Mouse (Mus musculus) MEL (cell line): Measurements from ENCODE around the gene Dtx3. TPM values are rescaled to one million over a fixed set of nuclear protein-coding genes. Genes with fewer than 3 reads are reported as not detected.

ENCODE experiments used
- DNase-seq: peaks from one replicate; pipeline ENCODE4 v3.0.0; 2011; ENCODE audit warnings: low read depth, low spot score
- H3K27ac ChIP-seq: 2 replicates; pipeline ENCODE4 v1.5.1; 2012; ENCODE audit warnings: low read depth, mild to moderate bottlenecking, control low read depth, low read length, moderate library complexity; ENCODE audit not compliant: control insufficient read depth
- H3K27me3 ChIP-seq, 2 experiments: fragments of 150-350 bp in 1 of 2; sonication (generic) in 1 of 2; 2 replicates each; pipeline ENCODE4 v1.6.1; 2012; ENCODE audit warnings: low read length in 2 of 2, mild to moderate bottlenecking in 2 of 2, improper control_type of control experiment in 1 of 2, moderate library complexity in 1 of 2; ENCODE audit not compliant: insufficient read depth in 2 of 2, control insufficient read depth in 1 of 2
- H3K36me3 ChIP-seq, 2 experiments: 2 replicates each; pipeline ENCODE4 v1.6.1; 2012 to 2014; ENCODE audit warnings: low read length in 2 of 2, improper control_type of control experiment in 1 of 2, inconsistent platforms in 1 of 2, mild to moderate bottlenecking in 1 of 2; ENCODE audit not compliant: insufficient read depth in 2 of 2, control insufficient read depth in 1 of 2
- H3K4me1 ChIP-seq, 2 experiments: fragments of 150-350 bp in 1 of 2; sonication (generic) in 1 of 2; 2 replicates each; pipeline ENCODE4 v1.6.1; 2012; ENCODE audit warnings: low read length in 2 of 2, improper control_type of control experiment in 1 of 2, mild to moderate bottlenecking in 1 of 2; ENCODE audit not compliant: insufficient read depth in 2 of 2, control insufficient read depth in 1 of 2
- H3K4me3 ChIP-seq, 2 experiments: fragments of 150-350 bp in 1 of 2; sonication (generic) in 1 of 2; 2 replicates each; pipeline ENCODE4 v1.5.1; 2012; ENCODE audit warnings: low read depth in 2 of 2, low read length in 2 of 2, mild to moderate bottlenecking in 2 of 2, moderate library complexity in 2 of 2, control low read depth in 1 of 2, improper control_type of control experiment in 1 of 2; ENCODE audit not compliant: control insufficient read depth in 1 of 2, insufficient read depth in 1 of 2
- H3K79me2 ChIP-seq: 2 replicates; pipeline ENCODE4 v1.6.1; 2012; ENCODE audit warnings: mild to moderate bottlenecking, low read length, moderate library complexity; ENCODE audit not compliant: control insufficient read depth, poor library complexity, insufficient read depth
- H3K9ac ChIP-seq: 2 replicates; pipeline ENCODE4 v1.6.1; 2012; ENCODE audit warnings: low read depth, mild to moderate bottlenecking, control low read depth, low read length, moderate library complexity; ENCODE audit not compliant: control insufficient read depth, poor library complexity, severe bottlenecking
- H3K9me3 ChIP-seq: fragments of 150-350 bp; sonication (generic); replicated peaks from 2 replicates; pipeline ENCODE4 v1.6.1; 2012; ENCODE audit warnings: mild to moderate bottlenecking, low read length, improper control_type of control experiment, moderate library complexity; ENCODE audit not compliant: insufficient read depth
- CHD1 ChIP-seq: IDR thresholded peaks from 2 replicates; pipeline ENCODE4 v1.6.1; 2012; ENCODE audit warnings: low read depth, mild to moderate bottlenecking, inconsistent platforms, low read length, improper control_type of control experiment
- CHD2 ChIP-seq: IDR thresholded peaks from 2 replicates; pipeline ENCODE4 v1.6.1; 2011; ENCODE audit warnings: low read length, improper control_type of control experiment
- CTCF ChIP-seq, 3 experiments: IDR thresholded peaks in 2 of 3; conservative IDR thresholded peaks in 1 of 3; 2 replicates each; pipeline ENCODE4 v1.5.1; 2011 to 2012; ENCODE audit warnings: low read length in 3 of 3, low read depth in 2 of 3, mild to moderate bottlenecking in 2 of 3, improper control_type of control experiment in 1 of 3, inconsistent platforms in 1 of 3, mixed read lengths in 1 of 3, moderate library complexity in 1 of 3; ENCODE audit not compliant: control insufficient read depth in 1 of 3, insufficient read depth in 1 of 3, poor library complexity in 1 of 3, severe bottlenecking in 1 of 3
- EP300 ChIP-seq, 2 experiments: IDR thresholded peaks; 2 replicates each; pipeline ENCODE4 v1.6.1; 2011; ENCODE audit warnings: improper control_type of control experiment in 2 of 2, low read length in 2 of 2, low read depth in 1 of 2, mild to moderate bottlenecking in 1 of 2
- ETS1 ChIP-seq: IDR thresholded peaks from 2 replicates; pipeline ENCODE4 v1.6.1; 2012; ENCODE audit warnings: low read depth, mild to moderate bottlenecking, inconsistent platforms, low read length, improper control_type of control experiment, moderate library complexity
- GABPA ChIP-seq: IDR thresholded peaks from 2 replicates; pipeline ENCODE4 v1.6.1; 2012; ENCODE audit warnings: low read depth, mild to moderate bottlenecking, inconsistent platforms, low read length, improper control_type of control experiment, moderate library complexity
- JUND ChIP-seq: IDR thresholded peaks from 2 replicates; pipeline ENCODE4 v1.6.1; 2011; ENCODE audit warnings: low read depth, mild to moderate bottlenecking, improper control_type of control experiment, low read length
- MAFK ChIP-seq: IDR thresholded peaks from 2 replicates; pipeline ENCODE4 v1.6.1; 2011; ENCODE audit warnings: low read depth, mild to moderate bottlenecking, low read length, improper control_type of control experiment, borderline replicate concordance
- MAX ChIP-seq: IDR thresholded peaks from 2 replicates; pipeline ENCODE4 v1.6.1; 2011; ENCODE audit warnings: low read length, improper control_type of control experiment
- MEF2A ChIP-seq: IDR thresholded peaks from 2 replicates; pipeline ENCODE4 v1.6.1; 2014; ENCODE audit warnings: low read depth, mild to moderate bottlenecking, inconsistent platforms, low read length, improper control_type of control experiment; ENCODE audit not compliant: poor library complexity, insufficient replicate concordance, severe bottlenecking; ENCODE audit errors: extremely low read depth
- MXI1 ChIP-seq: IDR thresholded peaks from 2 replicates; pipeline ENCODE4 v1.6.1; 2011; ENCODE audit warnings: mild to moderate bottlenecking, low read depth, low read length, improper control_type of control experiment
- MYB ChIP-seq: IDR thresholded peaks from 2 replicates; pipeline ENCODE4 v1.6.1; 2011; ENCODE audit warnings: mild to moderate bottlenecking, low read depth, low read length, improper control_type of control experiment
- MYC ChIP-seq: IDR thresholded peaks from 2 replicates; pipeline ENCODE4 v1.6.1; 2011; ENCODE audit warnings: low read depth, mild to moderate bottlenecking, low read length, improper control_type of control experiment, moderate library complexity
- NELFE ChIP-seq: IDR thresholded peaks from 2 replicates; pipeline ENCODE4 v1.6.1; 2011; ENCODE audit warnings: low read depth, low read length, improper control_type of control experiment
- NRF1 ChIP-seq: IDR thresholded peaks from 2 replicates; pipeline ENCODE4 v1.6.1; 2014; ENCODE audit warnings: low read depth, mild to moderate bottlenecking, inconsistent platforms, low read length, improper control_type of control experiment, moderate library complexity; ENCODE audit not compliant: poor library complexity, insufficient read depth, severe bottlenecking
- POLR2A ChIP-seq, 2 experiments: IDR thresholded peaks; 2 replicates each; pipeline ENCODE4 v1.6.1; 2011 to 2012; ENCODE audit warnings: low read length in 2 of 2, mild to moderate bottlenecking in 2 of 2, control low read depth in 1 of 2, improper control_type of control experiment in 1 of 2, low read depth in 1 of 2, moderate library complexity in 1 of 2; ENCODE audit not compliant: control insufficient read depth in 1 of 2, insufficient read depth in 1 of 2, poor library complexity in 1 of 2
- POLR2AphosphoS2 ChIP-seq: IDR thresholded peaks from 2 replicates; pipeline ENCODE4 v1.6.1; 2011; ENCODE audit warnings: low read length, improper control_type of control experiment
- RAD21 ChIP-seq: IDR thresholded peaks from 2 replicates; pipeline ENCODE4 v1.6.1; 2011; ENCODE audit warnings: mild to moderate bottlenecking, low read depth, low read length, improper control_type of control experiment
- SIN3A ChIP-seq: IDR thresholded peaks from 2 replicates; pipeline ENCODE4 v1.6.1; 2012; ENCODE audit warnings: low read length, improper control_type of control experiment, inconsistent platforms
- SMC3 ChIP-seq: IDR thresholded peaks from 2 replicates; pipeline ENCODE4 v1.6.1; 2011; ENCODE audit warnings: low read depth, low read length, improper control_type of control experiment
- TBP ChIP-seq: IDR thresholded peaks from 2 replicates; pipeline ENCODE4 v1.8.0; 2011; ENCODE audit warnings: low read depth, low read length, improper control_type of control experiment
- USF1 ChIP-seq: IDR thresholded peaks from 2 replicates; pipeline ENCODE4 v1.6.1; 2014; ENCODE audit warnings: low read depth, mild to moderate bottlenecking, inconsistent platforms, low read length, improper control_type of control experiment, moderate library complexity
- USF2 ChIP-seq, 2 experiments: IDR thresholded peaks; 2 replicates each; pipeline ENCODE4 v1.6.1; 2011 to 2012; ENCODE audit warnings: improper control_type of control experiment in 2 of 2, low read length in 2 of 2, borderline replicate concordance in 1 of 2, inconsistent platforms in 1 of 2, low read depth in 1 of 2, mild to moderate bottlenecking in 1 of 2; ENCODE audit not compliant: insufficient read depth in 1 of 2
- ZKSCAN1 ChIP-seq: IDR thresholded peaks from 2 replicates; pipeline ENCODE4 v1.6.1; 2012; ENCODE audit warnings: low read depth, mild to moderate bottlenecking, inconsistent platforms, low read length, improper control_type of control experiment, moderate library complexity
- ZNF384 ChIP-seq: IDR thresholded peaks from 2 replicates; pipeline ENCODE4 v1.6.1; 2012; ENCODE audit warnings: low read depth, mild to moderate bottlenecking, inconsistent platforms, low read length, improper control_type of control experiment
- polyA plus RNA-seq, 2 experiments: library from polyadenylated mRNA; stranded (reverse) in 1 of 2; unstranded in 1 of 2; fragments of >175 nt in 1 of 2; fragments of >200 nt in 1 of 2; gene quantifications; 2 replicates each; pipeline versions ENCODE4 v1.2.1 to v1.2.4; 2012; ENCODE audit warnings: low replicate concordance in 2 of 2, low read depth in 1 of 2; ENCODE audit not compliant: insufficient read length in 2 of 2, insufficient read depth in 1 of 2, missing spikeins in 1 of 2
- total RNA-seq: library from RNA; depleted of rRNA; stranded (reverse); fragments of 300-350 nt; gene quantifications from 2 replicates; pipeline ENCODE4 v1.2.3, GENCODE M21; 2012

Gene Dtx3
- total and polyA plus RNA-seq, 3 experiments: 30.5 to 107 TPM; not detected in 1

- Histone ChIP-seq H3K4me1 (peaks cover 0 to 7% of the 10 kb centered on the region in 2 experiments; a peak in 1 of 4 replicates), H3K27me3 (no peaks in the 10 kb centered on the region), H3K9me3 (no peaks in the 10 kb centered on the region), H3K4me3 (no peak overlapping the region), H3K79me2 (no peaks in the 10 kb centered on the region)
- DNase-seq: no peak
- TF ChIP-seq MAX (no peak), ETS1 (no peak), JUND (no peak), CHD2 (no peak), SMC3 (peak; percentile 62), MXI1 (no peak), CTCF (IDR thresholded peaks at IDR 0.05 in 2 of 3, conservative IDR thresholded peaks at IDR 0.05 in 1 of 3; ENCODE audit: control insufficient read depth in 1 of 3, insufficient read depth in 1 of 3, low read depth in 2 of 3, low read length in 3 of 3, poor library complexity in 1 of 3, severe bottlenecking in 1 of 3) (peak; percentile 23 to 48 (median 40); a peak in 4 of 6 replicates), POLR2AphosphoS2 (no peak), CHD1 (no peak), NELFE (no peak), GABPA (no peak), ZKSCAN1 (no peak), MAFK (0 out of 2 replicates have a peak, but pooled peaks have one; percentile 60), MYB (no peak)
- TF ChIP-seq, all 39 proteins: peak for 3
- Histone ChIP-seq H3K9ac (no peak overlapping the region), H3K36me3 (no peaks in the 10 kb centered on the region), H3K27ac (no peak overlapping the region)
These were observed 30.9 kb upstream of the Dtx3 start for GRCm38 (mm10) chr10:127226318-127226895.

GRCm38 (mm10) chr10:127225732-127226131 is 30.2 kb upstream of the Dtx3 start:
- H3K36me3 ChIP-seq: no peaks in the 10 kb centered on the region
- H3K27me3 ChIP-seq: no peaks in the 10 kb centered on the region
- no peak for DNase-seq
- H3K79me2 ChIP-seq: no peaks in the 10 kb centered on the region
- no peak overlapping the region for H3K9ac ChIP-seq
- H3K27ac ChIP-seq: no peak overlapping the region
- no peak overlapping the region for H3K4me3 ChIP-seq
- peaks cover 0 to 7% of the 10 kb centered on the region in 2 experiments; a peak in 1 of 4 replicates for H3K4me1 ChIP-seq
- H3K9me3 ChIP-seq: no peaks in the 10 kb centered on the region
- TF ChIP-seq MEF2A (no peak), CTCF (IDR thresholded peaks at IDR 0.05 in 2 of 3, conservative IDR thresholded peaks at IDR 0.05 in 1 of 3; ENCODE audit: control insufficient read depth in 1 of 3, insufficient read depth in 1 of 3, low read depth in 2 of 3, low read length in 3 of 3, poor library complexity in 1 of 3, severe bottlenecking in 1 of 3) (no peak), RAD21 (no peak), SIN3A (no peak), USF2 (IDR thresholded peaks at IDR 0.05; ENCODE audit: borderline replicate concordance in 1 of 2, insufficient read depth in 1 of 2, low read depth in 1 of 2, low read length in 2 of 2) (no peak), TBP (no peak), EP300 (IDR thresholded peaks at IDR 0.05; ENCODE audit: low read depth in 1 of 2, low read length in 2 of 2) (no peak), CHD2 (no peak), GABPA (no peak), POLR2AphosphoS2 (no peak), USF1 (no peak), NRF1 (no peak), ZNF384 (no peak), POLR2A (IDR thresholded peaks at IDR 0.05; ENCODE audit: control insufficient read depth in 1 of 2, insufficient read depth in 1 of 2, low read depth in 1 of 2, low read length in 2 of 2, poor library complexity in 1 of 2) (no peak), ETS1 (no peak), MXI1 (no peak), MYC (no peak)
